Mouse (Mus musculus) CH12.LX (cell line): ENCODE data around the gene Sppl2b. TPM values are rescaled to one million over a fixed set of nuclear protein-coding genes. Genes with fewer than 3 reads are reported as not detected.

Experiments
- DNase-seq: peaks from one replicate; pipeline ENCODE4 v3.0.0-alpha.2; 2013; ENCODE audit errors: extremely low read depth
- H3K27ac ChIP-seq: 2 replicates; pipeline ENCODE4 v1.5.1; 2012; ENCODE audit warnings: low read depth, mild to moderate bottlenecking, control low read depth, moderate library complexity; ENCODE audit not compliant: insufficient read depth
- H3K27me3 ChIP-seq: replicated peaks from 2 replicates; pipeline ENCODE3; 2012; ENCODE audit warnings: inconsistent platforms
- H3K36me3 ChIP-seq, 2 experiments: replicated peaks in 1 of 2; 2 replicates each; pipeline versions ENCODE3 to v1.6.1; 2012; ENCODE audit warnings: inconsistent platforms in 1 of 2, low read length in 1 of 2, mild to moderate bottlenecking in 1 of 2, mixed read lengths in 1 of 2, moderate library complexity in 1 of 2; ENCODE audit not compliant: control insufficient read depth in 1 of 2, insufficient read depth in 1 of 2
- H3K4me1 ChIP-seq, 2 experiments: 2 replicates each; pipeline ENCODE4 v1.6.1; 2012; ENCODE audit warnings: inconsistent platforms in 1 of 2, moderate library complexity in 1 of 2; ENCODE audit not compliant: insufficient read depth in 2 of 2, control insufficient read depth in 1 of 2
- H3K4me2 ChIP-seq: 2 replicates; pipeline ENCODE4 v1.6.1; 2012; ENCODE audit warnings: low read depth, mild to moderate bottlenecking, control low read depth; ENCODE audit not compliant: poor library complexity, insufficient read depth, severe bottlenecking
- H3K4me3 ChIP-seq, 3 experiments: fragments of 150-350 bp in 1 of 3; sonication (generic) in 1 of 3; replicated peaks in 1 of 3; 2 replicates each; pipeline versions ENCODE3 to v1.5.1; 2011 to 2012; ENCODE audit warnings: low read depth in 2 of 3, low read length in 2 of 3, mild to moderate bottlenecking in 2 of 3, moderate library complexity in 2 of 3, control low read depth in 1 of 3, improper control_type of control experiment in 1 of 3, inconsistent platforms in 1 of 3, mixed read lengths in 1 of 3; ENCODE audit not compliant: poor library complexity in 1 of 3
- H3K79me2 ChIP-seq: replicated peaks from 2 replicates; pipeline ENCODE4 v1.6.1; 2012; ENCODE audit warnings: mild to moderate bottlenecking, moderate library complexity; ENCODE audit not compliant: control insufficient read depth, poor library complexity, insufficient read depth, severe bottlenecking; ENCODE audit errors: extremely low read depth
- H3K9ac ChIP-seq: 2 replicates; pipeline ENCODE4 v1.6.1; 2012; ENCODE audit warnings: low read depth, mild to moderate bottlenecking, control low read depth, moderate library complexity; ENCODE audit not compliant: insufficient read depth
- H3K9me3 ChIP-seq: replicated peaks from 2 replicates; pipeline ENCODE3; 2012; ENCODE audit warnings: low read length, inconsistent platforms, mixed read lengths
- BHLHE40 ChIP-seq: IDR thresholded peaks from 2 replicates; pipeline ENCODE4 v1.6.1; 2011; ENCODE audit warnings: mild to moderate bottlenecking, low read depth, low read length, improper control_type of control experiment
- E2F4 ChIP-seq: IDR thresholded peaks from 2 replicates; pipeline ENCODE4 v1.6.1; 2011; ENCODE audit warnings: low read depth, low read length, improper control_type of control experiment; ENCODE audit not compliant: insufficient replicate concordance
- ELF1 ChIP-seq: IDR thresholded peaks from 2 replicates; pipeline ENCODE4 v1.6.1; 2014; ENCODE audit warnings: low read depth, mild to moderate bottlenecking, inconsistent platforms, low read length, improper control_type of control experiment
- EP300 ChIP-seq: IDR thresholded peaks from 2 replicates; pipeline ENCODE4 v1.6.1; 2011; ENCODE audit warnings: low read length, improper control_type of control experiment
- GABPA ChIP-seq: IDR thresholded peaks from 2 replicates; pipeline ENCODE4 v1.6.1; 2012; ENCODE audit warnings: low read depth, low read length, improper control_type of control experiment, inconsistent platforms; ENCODE audit not compliant: insufficient replicate concordance
- HCFC1 ChIP-seq: IDR thresholded peaks from 2 replicates; pipeline ENCODE4 v1.6.1; 2012; ENCODE audit warnings: low read depth, mild to moderate bottlenecking, inconsistent platforms, low read length, improper control_type of control experiment
- JUN ChIP-seq: IDR thresholded peaks from 2 replicates; pipeline ENCODE4 v1.6.1; 2011; ENCODE audit warnings: low read depth, mild to moderate bottlenecking, low read length, improper control_type of control experiment, moderate library complexity; ENCODE audit not compliant: insufficient read depth
- JUND ChIP-seq: conservative IDR thresholded peaks from 2 replicates; pipeline ENCODE4 v1.6.1; 2011; ENCODE audit warnings: low read depth, low read length, improper control_type of control experiment
- KAT2A ChIP-seq: IDR thresholded peaks from 2 replicates; pipeline ENCODE4 v1.6.1; 2012; ENCODE audit warnings: low read length, improper control_type of control experiment, inconsistent platforms; ENCODE audit not compliant: insufficient replicate concordance
- MAFK ChIP-seq: IDR thresholded peaks from 2 replicates; pipeline ENCODE4 v1.6.1; 2011; ENCODE audit warnings: low read length, improper control_type of control experiment; ENCODE audit not compliant: insufficient replicate concordance
- MAZ ChIP-seq: IDR thresholded peaks from 2 replicates; pipeline ENCODE4 v1.6.1; 2012; ENCODE audit warnings: low read depth, mild to moderate bottlenecking, inconsistent platforms, low read length, improper control_type of control experiment, moderate library complexity
- MEF2A ChIP-seq: IDR thresholded peaks from 2 replicates; pipeline ENCODE4 v1.6.1; 2014; ENCODE audit warnings: low read depth, mild to moderate bottlenecking, inconsistent platforms, low read length, improper control_type of control experiment, borderline replicate concordance
- MXI1 ChIP-seq: IDR thresholded peaks from 2 replicates; pipeline ENCODE4 v1.6.1; 2011; ENCODE audit warnings: mild to moderate bottlenecking, low read depth, low read length, improper control_type of control experiment
- POLR2A ChIP-seq: IDR thresholded peaks from 2 replicates; pipeline ENCODE4 v1.6.1; 2011; ENCODE audit warnings: low read depth, mild to moderate bottlenecking, improper control_type of control experiment, low read length
- POLR2AphosphoS2 ChIP-seq: IDR thresholded peaks from 2 replicates; pipeline ENCODE4 v1.6.1; 2011; ENCODE audit warnings: low read depth, low read length, improper control_type of control experiment
- RAD21 ChIP-seq: IDR thresholded peaks from 2 replicates; pipeline ENCODE4 v1.6.1; 2011; ENCODE audit warnings: low read depth, mild to moderate bottlenecking, low read length, improper control_type of control experiment, moderate library complexity
- RCOR1 ChIP-seq: conservative IDR thresholded peaks from 2 replicates; pipeline ENCODE4 v1.6.1; 2012; ENCODE audit warnings: low read depth, mild to moderate bottlenecking, inconsistent platforms, low read length, improper control_type of control experiment
- SMC3 ChIP-seq: IDR thresholded peaks from 2 replicates; pipeline ENCODE4 v1.6.1; 2011; ENCODE audit warnings: low read depth, low read length, improper control_type of control experiment
- USF1 ChIP-seq: IDR thresholded peaks from 2 replicates; pipeline ENCODE4 v1.6.1; 2014; ENCODE audit warnings: low read depth, mild to moderate bottlenecking, inconsistent platforms, low read length, improper control_type of control experiment
- USF2 ChIP-seq: conservative IDR thresholded peaks from 2 replicates; pipeline ENCODE4 v1.6.1; 2011; ENCODE audit warnings: low read depth, low read length, improper control_type of control experiment
- ZMIZ1 ChIP-seq: IDR thresholded peaks from 2 replicates; pipeline ENCODE4 v1.6.1; 2012; ENCODE audit warnings: low read depth, mild to moderate bottlenecking, inconsistent platforms, low read length, improper control_type of control experiment
- dilution Hi-C: fragments of 300-500 bp; cut with MboI; formaldehyde crosslinking; loops from 2 replicates; pipeline ENCODE4 v1.14.3; 2020; ENCODE audit warnings: low sequenced_read_pairs; ENCODE audit not compliant: extremely low pct_unique_long_range_greater_than_20kb, extremely low pct_ligation_motif_present
- in situ Hi-C: fragments of 300-500 bp; cut with MboI; formaldehyde crosslinking; loops from 3 replicates; pipeline ENCODE4 v1.14.3; 2019; ENCODE audit warnings: low sequenced_read_pairs, low pct_ligation_motif_present, low pct_unique_long_range_greater_than_20kb, mixed read lengths
- polyA plus RNA-seq: library from polyadenylated mRNA; unstranded; fragments of >175 nt; gene quantifications from 2 replicates; pipeline ENCODE4 v1.2.1, GENCODE M21; 2012; ENCODE audit warnings: low read depth; ENCODE audit not compliant: insufficient read length
- total RNA-seq, 2 experiments: library from RNA; depleted of rRNA; stranded (reverse); fragments of 300-350 nt in 1 of 2; fragments of >200 nt in 1 of 2; gene quantifications; 2 replicates each; pipeline ENCODE4 v1.2.3; 2012 to 2014

The Sppl2b gene
- total and polyA plus RNA-seq, 3 experiments: 13.8 to 24.1 (median 19.0) TPM

GRCm38 (mm10) chr10:80857848-80858247 is 2.8 kb downstream of the Sppl2b start:
- H3K9me3 ChIP-seq: no peaks in the 10 kb centered on the region
- H3K4me3 ChIP-seq: no peak overlapping the region
- H3K9ac ChIP-seq: no peak overlapping the region
- dilution Hi-C loops (no loop called here), in situ Hi-C loops (loop anchor here (5.0 kb wide), 1 partner anchor 36 kb away; no protein-coding TSS in a partner anchor)
- H3K4me2 ChIP-seq: no peak overlapping the region
- H3K27me3 ChIP-seq: no peaks in the 10 kb centered on the region
- peaks cover 12 to 34% of the 10 kb centered on the region in 2 experiments for H3K4me1 ChIP-seq
- peaks cover 25 to 54% of the 10 kb centered on the region in 2 experiments for H3K36me3 ChIP-seq
- DNase-seq: no peak
- H3K27ac ChIP-seq: no peak overlapping the region
- no peak for TF ChIP-seq ZMIZ1
- no peak for TF ChIP-seq MAFK
- no peak for TF ChIP-seq SMC3
- no peak for TF ChIP-seq KAT2A
- TF ChIP-seq ELF1: no peak
- TF ChIP-seq EP300: no peak
- TF ChIP-seq MAZ: no peak
- no peak for TF ChIP-seq MEF2A
- peaks cover 16% of the 10 kb centered on the region for H3K79me2 ChIP-seq

GRCm38 (mm10) chr10:80858350-80858935 is 3.4 kb downstream of the Sppl2b start:
- no peak overlapping the region for H3K27ac ChIP-seq
- H3K4me1 ChIP-seq: peaks cover 14 to 29% of the 10 kb centered on the region in 2 experiments
- TF ChIP-seq POLR2AphosphoS2: no peak
- no peak for TF ChIP-seq ELF1
- TF ChIP-seq RAD21: no peak
- no peak for TF ChIP-seq BHLHE40
- no peak for TF ChIP-seq MAFK
- TF ChIP-seq USF1: no peak
- no peak for TF ChIP-seq POLR2A
- no peak for TF ChIP-seq MXI1
- TF ChIP-seq GABPA: no peak
- TF ChIP-seq USF2: no peak
- no peak for TF ChIP-seq E2F4
- no peak for TF ChIP-seq HCFC1
- no peak for TF ChIP-seq MEF2A
- no peak for TF ChIP-seq RCOR1
- no peak for TF ChIP-seq EP300
- TF ChIP-seq JUN: no peak
- no peak for TF ChIP-seq MAZ
- TF ChIP-seq JUND: no peak
- TF ChIP-seq, all 38 proteins: peak for 0
- peaks cover 16% of the 10 kb centered on the region for H3K79me2 ChIP-seq
- no peaks in the 10 kb centered on the region for H3K27me3 ChIP-seq
- no peaks in the 10 kb centered on the region for H3K9me3 ChIP-seq
- DNase-seq: no peak
- H3K36me3 ChIP-seq: peaks cover 24 to 53% of the 10 kb centered on the region in 2 experiments
- in situ Hi-C loops (loop anchor here (5.0 kb wide), 1 partner anchor 36 kb away; no protein-coding TSS in a partner anchor), dilution Hi-C loops (no loop called here)
- no peak overlapping the region for H3K4me3 ChIP-seq
- no peak overlapping the region for H3K9ac ChIP-seq
- H3K4me2 ChIP-seq: no peak overlapping the region
